Mouse (Mus musculus) layer of hippocampus, adult 18-20 months (tissue): ENCODE results near the gene Slc2a9. TPM values are rescaled to one million over a fixed set of nuclear protein-coding genes. Genes with fewer than 3 reads are reported as not detected.

ENCODE experiments used
- DNase-seq, 2 experiments: peaks; one replicate each; pipeline ENCODE4 v3.0.0; 2022; ENCODE audit warnings: low spot score in 2 of 2
- total RNA-seq, 2 experiments: library from RNA; stranded (reverse); gene quantifications; 2 replicates each; pipeline ENCODE4 v1.2.3; 2021

The Slc2a9 gene
- total RNA-seq, 2 experiments from 2014 or later = 2.4 to 3.3 TPM

DNA sequence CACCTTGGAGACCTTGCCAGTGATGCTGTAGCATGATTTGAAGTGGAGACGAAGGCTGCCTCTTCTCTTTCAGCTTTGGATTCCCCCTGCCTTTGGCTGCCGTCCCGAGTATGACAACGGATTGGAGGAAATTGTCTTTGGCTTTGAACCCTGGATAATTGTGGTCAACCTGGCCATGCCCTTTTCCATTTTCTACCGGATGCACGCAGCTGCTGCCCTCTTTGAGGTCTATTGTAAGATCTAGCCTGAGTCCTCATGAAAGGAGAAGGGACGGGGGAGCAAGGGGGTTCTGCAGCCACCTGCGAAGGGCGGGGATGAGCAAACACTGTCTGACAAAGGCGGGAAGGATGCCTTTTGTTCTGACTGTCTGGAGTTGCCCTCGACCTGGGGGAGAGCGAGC is 200.3 kb downstream of the Slc2a9 start:
- no peak for DNase-seq

DNA sequence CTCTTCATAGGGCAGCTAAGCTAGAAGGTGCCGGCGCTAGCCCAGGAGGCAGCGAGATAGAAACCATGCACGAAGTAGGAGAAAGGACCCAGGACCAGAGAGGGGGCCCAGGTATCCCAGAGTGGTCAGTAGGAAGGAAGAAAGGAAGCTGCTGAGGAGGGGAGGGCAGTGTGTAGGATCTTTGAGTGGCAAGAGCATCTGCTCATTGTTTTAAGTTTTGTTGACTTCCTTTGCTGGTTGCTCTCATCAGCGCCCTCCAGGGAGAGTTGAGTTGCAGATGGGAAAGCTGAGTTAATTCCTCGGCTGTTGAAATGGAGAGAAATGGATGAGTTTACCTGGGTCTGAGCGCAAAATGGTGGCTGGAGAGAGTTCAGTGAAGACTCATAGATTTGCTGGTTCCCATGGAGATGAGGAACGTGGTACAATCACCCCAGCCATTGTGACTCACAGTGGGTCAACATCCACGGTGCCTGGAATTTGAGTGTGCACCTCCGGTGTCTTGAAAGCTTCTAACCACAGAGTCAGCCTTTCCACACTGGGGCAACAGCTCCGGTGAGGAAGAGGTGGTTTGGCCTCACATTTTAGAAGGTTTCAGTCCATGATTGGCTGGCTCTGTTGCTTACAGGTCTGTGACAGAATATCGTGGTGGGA is 201.1 kb downstream of the Slc2a9 start:
- DNase-seq = no peak

Other genes with a start within 250 kb of the Slc2a9 start
- gene Tmem128, start 243.0 kb downstream of the Slc2a9 start, total RNA-seq = 10 to 100 TPM; 29.7 to 31.1 TPM
- gene Otop1, start 227.2 kb downstream of the Slc2a9 start, total RNA-seq = under 1 TPM; 0.10 to 0.15 TPM
- 10 to 100 TPM; 14.9 to 16.9 TPM for gene Drd5, start 183.8 kb downstream of the Slc2a9 start, total RNA-seq
- 100 to 1,000 TPM; 194 to 201 TPM for gene Wdr1, start 60.1 kb upstream of the Slc2a9 start, total RNA-seq
- gene Zfp518b, start 181.7 kb upstream of the Slc2a9 start, total RNA-seq = 10 to 100 TPM; 10.9 to 14.0 TPM